Mouse (Mus musculus) retina, adult 2 months (tissue): ENCODE data around the gene Trim25.
A peak's percentile ranks its signal among the peaks of the same experiment; 100 is the strongest.
"Not testable (repeated sequence)": the region's sequence is repeated elsewhere in the genome, so short reads cannot be mapped to it uniquely, and the experiment has no call there.

Experiments
- DNase-seq: peaks from one replicate; pipeline ENCODE4 v3.0.0-alpha.2; 2012; ENCODE audit warnings: low read depth, low spot score

The Trim25 gene

DNA sequence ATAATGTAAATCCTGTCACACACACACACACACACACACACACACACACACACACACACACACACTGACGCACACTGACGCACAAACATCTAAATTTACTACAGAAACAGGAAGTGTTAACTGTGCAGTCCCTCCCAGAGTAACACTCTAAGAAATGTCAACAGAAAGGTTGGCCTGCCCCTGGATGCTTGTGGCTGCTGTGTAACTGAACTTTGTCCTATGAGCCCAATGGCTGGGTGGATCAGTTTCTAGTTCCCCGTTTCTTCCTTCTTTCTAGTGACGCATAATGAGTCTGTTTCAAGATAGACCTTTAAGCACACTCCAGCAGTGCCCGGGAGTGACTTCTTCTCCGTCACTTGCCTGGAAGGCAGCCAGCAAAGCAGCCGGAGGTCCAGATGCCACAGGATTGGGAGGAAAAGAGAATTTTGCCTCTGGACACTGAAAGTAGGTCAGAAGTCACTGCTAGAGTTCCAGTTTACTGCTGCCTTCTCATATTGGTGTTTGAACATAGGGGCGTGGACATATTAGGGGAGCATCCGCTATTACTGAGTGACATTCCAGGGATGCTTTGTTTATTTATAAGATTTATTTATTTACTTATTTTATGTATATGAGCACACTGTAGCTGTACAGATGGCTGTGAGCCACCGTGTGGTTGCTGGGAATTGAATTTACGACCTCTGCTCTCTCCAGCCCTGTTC, 25.2 kb downstream of the Trim25 start:
- DNase-seq = no peak

DNA sequence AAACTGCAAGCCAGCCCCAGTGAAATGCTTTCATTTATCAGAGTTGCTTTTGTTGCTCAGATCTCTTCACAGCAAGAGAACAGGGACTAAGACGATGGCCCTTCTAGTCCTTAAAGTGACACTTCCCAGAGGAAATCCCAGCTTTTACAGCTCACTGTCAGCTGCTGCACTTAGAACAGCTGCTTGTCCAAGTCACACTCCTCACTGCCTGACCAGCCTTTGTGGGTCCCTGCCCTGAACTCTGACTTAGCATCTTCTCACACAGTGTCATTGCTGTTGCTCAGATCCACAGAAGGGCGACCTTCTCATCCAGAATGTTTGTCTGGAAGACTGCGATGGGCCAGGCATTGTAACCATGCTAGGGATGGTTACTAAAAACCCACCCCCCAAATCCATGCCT, 26.4 kb downstream of the Trim25 start:
- no peak for DNase-seq

DNA sequence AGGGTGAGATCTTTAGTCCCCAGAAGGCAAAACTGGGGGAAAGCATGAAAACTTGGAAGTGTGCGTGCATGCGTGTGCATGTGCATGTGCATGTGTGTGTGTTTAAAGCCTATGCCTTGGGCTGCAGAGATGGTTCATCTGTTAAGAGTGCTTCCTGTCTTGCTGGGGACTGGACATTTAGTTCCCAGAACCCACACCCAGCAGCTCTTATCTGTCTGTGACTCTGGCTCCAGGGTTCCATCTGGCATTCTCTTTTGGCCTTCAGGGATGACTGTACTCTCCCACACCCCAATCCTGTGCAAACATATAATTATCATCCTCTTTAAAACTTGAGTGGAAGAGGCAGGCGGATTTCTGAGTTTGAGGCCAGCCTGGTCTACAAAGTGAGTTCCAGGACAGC, 26.9 kb downstream of the Trim25 start:
- DNase-seq = no peak

DNA sequence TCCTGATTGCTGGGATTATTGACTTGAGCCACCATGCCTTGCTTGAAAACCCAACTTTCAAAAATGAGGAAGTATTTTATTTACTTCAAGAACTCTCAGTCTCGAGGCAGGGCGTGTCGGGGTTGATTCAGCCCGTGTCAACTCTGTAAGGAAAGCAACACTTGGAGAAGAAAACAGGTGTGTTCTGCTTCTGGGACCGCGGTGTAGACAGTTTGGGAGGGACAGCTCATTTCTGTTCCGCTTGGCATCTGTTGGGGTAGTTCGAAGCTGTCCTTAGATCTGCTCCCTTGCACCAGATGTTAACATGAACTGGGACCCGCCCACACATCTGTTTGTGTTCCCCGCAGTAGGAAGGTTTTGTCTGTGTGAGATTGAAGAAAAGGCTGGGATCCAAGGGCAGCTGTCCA, 28.8 kb downstream of the Trim25 start:
- DNase-seq = no peak

DNA sequence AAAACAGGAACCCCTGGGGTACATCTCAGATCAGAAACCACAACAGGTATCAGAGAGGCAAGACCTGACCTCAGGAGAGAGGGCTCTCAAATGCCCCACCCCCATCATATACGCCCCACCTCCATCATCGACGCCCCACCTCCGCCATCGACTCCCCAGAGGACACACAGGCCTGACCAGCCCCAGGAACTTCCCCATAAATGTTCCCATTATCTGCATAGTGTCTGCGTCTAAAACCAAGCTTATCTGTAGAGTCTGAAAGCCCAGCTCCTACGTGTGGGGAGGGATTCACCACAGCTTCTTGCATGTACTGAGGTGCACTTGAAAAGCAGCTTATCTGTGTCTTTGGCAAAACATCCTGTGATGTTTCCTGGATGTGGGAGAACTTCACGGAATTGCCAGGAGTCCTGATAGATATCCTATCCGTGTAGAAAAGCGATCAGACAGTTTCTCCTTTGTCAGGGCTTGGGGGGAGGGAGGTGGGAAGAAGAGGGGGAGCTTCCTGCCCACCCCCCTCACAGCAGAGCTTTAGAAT, 29.8 kb downstream of the Trim25 start:
- no peak for DNase-seq

DNA sequence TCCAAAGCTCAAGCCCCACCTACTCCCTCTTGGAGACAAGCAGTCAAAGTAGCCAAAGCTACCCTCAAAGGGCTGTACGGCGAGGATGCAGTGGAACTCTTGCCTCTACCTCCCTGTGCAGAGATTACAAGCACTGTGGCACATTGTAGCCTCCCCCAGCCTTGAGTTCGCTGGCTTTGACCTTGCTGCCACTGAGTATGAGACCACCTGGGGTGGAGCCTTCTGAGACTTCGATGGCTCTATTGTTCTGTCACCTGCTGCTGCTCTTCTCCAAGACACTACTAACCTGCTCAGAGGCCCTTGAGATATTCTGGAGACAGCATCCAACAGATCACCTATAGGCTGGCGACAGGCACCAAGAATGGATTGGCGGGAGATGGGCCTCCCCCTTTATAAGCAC, 31.4 kb downstream of the Trim25 start:
- DNase-seq = no peak

DNA sequence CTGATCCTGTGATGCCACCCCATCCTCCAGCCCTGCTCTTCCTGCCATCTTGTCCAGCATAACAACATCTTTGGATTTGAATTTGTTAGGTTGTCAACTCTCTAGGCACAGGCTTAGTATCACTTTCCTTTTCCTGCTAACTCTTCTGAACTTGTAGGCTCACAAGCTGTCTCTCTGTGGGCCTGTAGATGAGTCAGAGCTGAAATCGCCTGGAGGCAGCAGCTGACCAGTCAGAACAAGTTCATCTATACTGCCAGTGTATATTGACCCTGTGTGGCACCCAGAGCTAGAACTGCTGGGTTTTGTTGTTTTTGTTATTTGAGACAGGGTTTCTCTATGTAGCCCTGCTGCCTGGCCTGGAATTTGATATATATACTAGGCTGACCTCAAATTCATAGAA, 32.0 kb downstream of the Trim25 start:
- DNase-seq = no peak

DNA sequence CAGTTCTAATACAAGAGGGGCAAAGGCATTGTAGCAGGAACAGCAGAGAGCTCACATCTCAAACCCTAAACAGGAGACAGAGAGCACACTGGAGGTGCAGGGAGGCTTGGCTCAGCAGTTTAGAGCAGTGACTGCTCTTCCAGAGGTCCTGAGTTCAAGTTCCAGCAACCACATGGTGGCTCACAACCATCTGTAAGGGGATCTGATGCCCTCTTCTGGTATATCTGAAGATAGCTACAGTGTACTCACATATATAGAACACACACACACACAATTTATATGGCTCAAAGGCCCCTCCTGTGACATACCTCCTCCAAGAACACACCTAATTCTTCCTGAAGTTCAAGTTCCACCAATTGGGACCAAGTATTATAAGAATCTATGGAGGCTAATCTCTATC, 35.4 kb downstream of the Trim25 start:
- DNase-seq = no peak

DNA sequence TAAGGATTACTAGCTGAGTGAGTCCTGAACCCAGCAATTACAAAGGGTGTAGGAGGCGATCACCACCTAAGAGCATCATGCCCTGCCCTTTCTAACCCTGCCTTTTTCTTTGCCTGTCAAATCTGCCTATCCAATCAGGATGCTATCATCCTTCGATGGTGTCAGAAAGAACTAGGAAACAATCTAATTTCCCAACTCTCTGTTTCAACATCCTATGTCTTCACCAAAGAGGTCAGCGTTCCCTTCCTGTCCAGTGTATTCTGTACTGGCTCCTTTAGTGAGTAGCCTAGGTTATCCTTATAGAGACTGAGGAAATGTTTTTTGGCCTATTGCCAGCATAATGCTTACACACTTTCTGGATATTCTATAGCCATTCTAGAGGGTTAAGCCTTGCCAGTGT, 36.4 kb downstream of the Trim25 start:
- no peak for DNase-seq

DNA sequence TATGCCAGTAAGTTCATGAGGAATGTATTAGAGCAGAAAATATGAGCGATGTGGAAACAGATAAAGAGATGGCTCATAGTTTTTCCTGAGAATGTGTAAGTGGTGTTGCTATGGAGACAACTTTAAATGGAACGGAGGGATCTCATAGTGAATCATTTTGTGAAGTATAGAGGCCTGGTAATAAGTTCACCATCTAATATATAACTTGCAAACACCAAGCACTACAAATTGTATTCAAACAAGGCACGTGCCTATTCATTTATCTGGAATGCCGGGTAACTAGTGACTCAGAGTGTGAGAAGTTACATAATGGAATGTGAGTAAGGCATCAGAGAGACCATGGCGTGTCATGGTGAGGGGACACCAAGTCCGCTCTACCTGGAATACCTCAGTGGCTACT, 39.3 kb downstream of the Trim25 start:
- DNase-seq = no peak

DNA sequence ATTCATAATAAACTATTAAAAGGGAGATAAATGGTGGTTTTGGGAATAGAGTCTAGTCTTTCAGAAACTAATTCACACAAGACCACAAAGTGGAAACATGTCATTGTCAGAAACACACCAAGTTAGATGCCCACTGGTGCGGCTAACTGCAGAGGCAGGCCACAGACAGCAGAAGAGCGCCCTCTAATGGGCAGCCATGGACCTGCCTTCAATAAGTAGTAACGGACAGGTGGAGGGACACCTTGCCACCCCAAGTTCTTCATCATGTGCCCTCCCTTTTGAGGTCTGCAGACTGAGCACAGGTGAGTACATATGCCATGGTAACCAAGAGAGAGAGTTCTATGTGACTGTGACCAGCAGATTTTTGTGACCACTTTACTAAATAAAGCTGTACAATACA, 40.1 kb downstream of the Trim25 start:
- DNase-seq = no peak

DNA sequence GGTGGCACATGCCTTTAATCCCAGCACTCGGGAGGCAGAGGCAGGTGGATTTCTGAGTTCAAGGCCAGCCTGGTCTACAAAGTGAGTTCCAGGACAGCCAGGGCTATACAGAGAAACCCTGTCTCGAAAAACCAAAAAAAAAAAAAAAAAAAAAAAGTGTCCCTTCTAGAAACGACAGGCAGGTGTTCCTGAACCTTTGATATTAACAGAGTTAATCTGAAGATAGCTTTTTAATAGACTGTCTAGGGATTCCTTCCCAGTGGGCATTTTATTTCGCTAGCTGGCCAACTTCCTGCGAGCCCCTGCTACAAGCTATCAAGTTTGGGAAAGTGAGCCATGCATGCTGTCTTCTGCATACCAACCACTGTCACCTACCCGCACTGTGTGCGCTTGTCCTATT, 41.9 kb downstream of the Trim25 start:
- not testable (repeated sequence) for DNase-seq

DNA sequence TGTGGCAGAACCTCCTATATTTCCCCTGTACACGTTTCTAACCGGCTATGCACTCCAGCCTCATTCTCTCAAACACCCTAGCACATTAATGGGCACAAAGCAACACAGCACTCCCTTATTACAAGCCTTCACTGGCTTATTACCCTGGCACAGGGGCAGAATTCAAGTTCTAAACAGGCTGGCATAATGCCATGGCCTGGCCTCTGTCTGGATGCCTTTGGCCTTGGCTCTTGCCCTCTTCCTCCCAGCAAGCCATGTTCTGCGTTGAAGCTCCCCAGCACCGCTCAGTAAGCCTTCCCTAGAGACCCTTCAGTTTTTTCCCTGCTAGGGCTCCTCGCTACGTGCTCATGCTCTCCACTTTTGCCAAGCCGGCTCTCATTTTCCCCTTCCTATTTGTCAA, 43.9 kb downstream of the Trim25 start:
- DNase-seq = no peak

DNA sequence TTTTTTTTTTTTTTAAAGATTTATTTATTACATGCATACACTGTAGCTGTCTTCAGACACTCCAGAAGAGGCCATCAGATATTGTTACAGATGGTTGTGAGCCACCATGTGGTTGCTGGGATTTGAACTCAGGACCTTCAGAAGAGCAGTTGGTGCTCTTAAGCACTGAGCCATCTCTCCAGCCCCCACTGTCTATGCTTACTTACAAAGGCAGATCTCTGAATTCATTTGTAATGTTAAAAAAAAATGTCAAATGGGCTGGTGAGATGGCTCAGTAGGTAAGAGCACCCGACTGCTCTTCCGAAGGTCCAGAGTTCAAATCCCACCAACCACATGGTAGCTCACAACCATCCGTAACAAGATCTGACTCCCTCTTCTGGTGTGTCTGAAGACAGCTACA, 46.3 kb downstream of the Trim25 start:
- not testable (repeated sequence) for DNase-seq

DNA sequence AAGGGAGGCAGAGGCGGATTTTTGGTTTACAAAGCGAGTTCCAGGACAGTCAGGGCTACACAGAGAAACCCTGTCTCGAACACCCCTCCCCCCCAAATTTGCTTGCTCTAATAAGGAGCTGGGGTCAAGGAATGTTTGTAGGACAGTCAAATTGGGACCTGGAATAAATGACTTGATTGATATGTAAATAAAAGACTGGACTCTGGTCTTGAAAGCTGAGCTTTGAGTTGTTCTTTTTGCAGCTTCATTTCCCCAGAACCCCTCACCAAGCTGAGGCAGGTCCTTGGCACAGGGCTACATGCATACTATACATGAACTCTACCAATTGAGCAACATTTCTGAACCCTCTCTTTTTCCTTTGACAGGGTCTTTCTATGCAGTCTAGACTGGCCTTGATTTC, 46.8 kb downstream of the Trim25 start:
- no peak for DNase-seq

DNA sequence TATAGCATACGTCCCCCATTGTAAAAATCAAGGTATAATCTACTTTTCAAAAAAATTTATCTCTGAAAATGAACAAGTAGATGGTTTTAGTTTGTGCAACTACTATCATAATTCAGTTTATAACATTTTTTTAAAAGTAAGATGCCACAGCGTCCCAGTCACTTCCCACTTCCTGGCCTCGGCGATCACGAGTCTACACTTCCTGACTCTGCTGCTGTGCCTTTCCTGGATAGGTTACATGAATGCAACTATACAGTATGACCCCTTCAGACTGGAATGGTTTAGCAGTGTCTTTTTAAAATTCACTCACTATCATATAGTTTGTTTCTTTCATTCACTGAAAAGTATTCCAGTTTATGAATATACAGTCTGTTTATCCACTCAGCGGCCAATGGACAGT, 52.6 kb downstream of the Trim25 start:
- no peak for DNase-seq

DNA sequence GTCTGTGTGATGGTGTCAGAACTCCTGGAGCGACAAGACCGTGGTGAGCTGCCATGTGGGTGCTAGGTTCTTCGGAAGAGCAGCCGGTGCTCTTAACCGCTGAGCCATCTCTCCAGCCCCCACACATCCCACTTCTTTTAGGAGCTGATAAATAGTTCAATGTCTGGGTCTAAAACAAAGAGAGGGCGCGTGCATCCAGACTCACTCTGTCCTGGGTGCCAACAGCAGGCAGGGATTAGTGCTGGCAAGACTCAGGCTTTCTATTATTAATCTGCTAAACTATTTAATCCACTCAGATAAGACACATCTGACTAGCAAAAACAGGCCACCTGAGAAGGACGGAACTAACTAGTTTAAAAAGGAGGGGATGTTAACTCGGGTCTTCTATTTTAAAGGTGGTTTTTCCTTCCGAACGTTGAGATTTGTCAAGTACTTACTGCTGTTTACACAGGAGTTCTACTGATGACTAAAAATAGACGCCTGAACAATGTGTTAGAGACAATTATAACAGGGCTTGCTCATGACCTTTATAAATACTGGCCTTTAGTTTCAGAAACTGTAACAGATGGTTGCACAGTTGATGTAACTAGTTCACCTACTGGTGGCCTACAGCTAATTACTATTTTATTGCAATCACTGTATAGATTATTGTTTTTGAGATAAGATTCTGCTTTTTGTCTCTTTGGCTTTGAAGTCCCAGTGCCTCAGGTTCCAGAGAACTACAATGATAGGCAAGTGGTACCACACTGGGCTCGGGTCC, 56.9 kb downstream of the Trim25 start:
- DNase-seq = peak; percentile 70

DNA sequence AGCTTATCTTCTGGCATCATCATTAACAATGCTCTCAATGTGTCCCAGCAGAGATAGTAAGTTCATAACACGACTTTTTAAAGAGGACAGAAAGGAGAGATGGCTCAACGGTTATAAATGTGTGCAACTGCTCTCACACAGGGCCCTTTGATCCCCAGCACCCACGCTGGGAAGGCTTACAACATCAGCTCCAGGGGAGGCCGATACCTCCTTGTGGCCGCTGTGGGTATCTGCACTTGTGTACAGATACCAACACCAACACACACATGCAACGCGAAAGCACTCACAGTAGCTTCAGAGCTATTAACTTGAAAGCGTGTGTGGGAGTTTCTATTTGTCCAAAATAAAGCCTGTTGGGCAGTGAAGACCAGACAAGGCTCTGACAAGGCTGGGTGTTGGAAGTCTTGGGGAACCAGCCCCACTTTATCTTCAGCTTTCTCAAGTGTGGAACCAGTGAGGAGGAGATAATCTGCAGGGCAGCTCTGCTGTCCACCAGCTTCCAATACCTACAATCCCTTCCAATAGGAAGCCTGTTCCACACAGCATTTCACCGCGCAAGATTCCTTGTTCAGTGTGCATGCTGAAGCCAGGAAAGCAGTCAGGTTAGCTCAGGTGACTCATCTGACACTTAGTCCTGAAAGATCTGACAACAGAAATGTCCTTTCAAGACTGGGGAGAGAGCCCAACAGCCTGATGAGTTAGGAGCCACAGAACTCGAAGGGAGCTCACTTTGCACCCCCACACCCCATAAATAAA, 59.5 kb downstream of the Trim25 start:
- DNase-seq = peak; percentile 59

DNA sequence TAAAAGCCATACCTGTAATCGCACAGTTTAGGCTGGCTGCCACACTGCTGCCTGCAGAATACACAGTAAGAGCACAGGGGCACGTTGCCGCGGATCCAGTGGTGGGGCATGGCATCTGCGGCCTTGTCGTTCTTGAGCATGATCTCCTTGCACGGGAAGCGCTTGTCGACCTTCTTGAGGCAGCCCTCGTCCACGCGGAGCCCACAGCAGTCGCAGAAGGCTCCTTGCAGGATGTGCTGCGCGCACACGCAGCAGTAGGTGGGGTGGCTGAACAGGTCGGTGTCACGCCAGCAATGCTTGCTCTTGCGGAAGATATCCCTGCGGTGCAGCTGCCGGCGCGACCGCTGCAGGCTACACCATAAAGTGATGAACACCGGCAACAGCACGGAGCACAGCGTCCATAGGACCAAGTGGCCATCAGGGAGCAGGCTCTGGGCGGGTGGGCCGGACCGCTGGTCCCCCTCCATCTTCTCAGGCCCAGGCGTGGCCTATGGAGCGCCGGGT, 60.8 kb downstream of the Trim25 start:
- DNase-seq = no peak

DNA sequence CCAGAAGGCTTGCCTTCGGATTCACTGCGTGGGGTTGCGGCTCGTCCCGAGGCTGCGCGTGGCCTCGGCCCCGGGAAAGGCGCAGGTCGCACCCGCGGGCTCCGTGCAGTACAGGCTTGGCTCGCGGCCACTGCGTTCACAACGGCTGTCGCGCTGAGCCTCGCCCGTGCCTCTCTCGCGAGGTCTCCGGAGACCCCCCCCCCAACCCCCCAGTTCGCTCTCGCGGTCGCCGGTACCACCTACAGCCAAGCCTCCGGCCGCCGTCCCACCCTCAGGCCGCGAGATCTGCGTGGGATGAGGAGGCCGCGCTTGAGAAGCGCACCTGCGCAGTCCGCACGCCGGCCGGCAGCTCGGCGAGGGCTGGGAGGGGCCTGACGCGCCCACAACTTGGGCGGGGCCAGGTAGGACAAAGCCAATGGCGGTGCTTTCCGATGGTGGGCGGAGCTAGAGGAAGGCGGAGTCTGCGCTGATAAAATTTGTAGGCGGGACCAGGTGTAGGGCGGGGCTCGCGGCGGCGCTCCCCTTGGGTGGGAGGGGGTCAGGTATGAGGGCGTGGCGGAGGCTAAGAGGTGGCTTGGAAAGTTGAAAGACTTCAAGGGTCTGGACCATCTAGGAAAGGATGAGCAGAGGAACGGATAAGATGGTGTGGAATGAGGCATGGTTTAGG, 61.4 kb downstream of the Trim25 start:
- peak; percentile 89 for DNase-seq

DNA sequence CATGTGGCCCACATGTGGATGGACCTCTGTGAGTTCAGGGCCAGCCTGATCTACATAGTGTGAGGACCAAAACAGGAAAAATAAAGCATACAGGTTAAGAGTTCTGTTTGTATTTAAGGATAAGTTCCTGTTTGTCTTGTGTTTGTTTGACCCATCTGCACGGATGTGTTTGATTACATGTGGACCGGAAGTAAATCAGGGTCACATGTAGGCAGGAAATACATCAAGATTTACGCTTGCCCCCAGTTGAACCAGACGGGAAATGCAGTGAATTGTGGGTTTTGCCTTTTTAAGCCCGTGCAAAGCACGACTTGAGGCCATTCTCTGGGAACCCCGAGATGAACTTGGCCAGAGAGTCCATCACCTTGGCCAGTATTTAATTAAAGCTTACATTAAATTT, 62.2 kb downstream of the Trim25 start:
- DNase-seq = no peak

DNA sequence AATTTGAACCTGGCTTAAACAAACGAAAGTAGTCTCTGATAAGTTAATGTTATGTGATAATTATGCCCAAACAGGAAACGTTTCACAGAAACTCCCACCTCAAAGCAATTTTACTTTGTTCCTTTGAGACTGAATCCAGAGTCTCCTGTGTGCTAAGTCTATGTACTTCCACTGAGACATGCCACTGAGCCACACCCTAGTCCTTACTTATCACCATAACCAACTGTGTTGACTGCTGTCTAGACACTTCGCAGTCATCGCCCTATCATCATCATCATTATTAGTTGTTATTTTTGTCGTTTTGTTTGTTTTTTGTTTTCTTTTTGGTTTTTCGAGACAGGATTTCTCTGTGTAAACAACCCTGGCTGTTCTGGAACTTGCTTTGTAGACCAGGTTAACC, 65.1 kb downstream of the Trim25 start:
- no peak for DNase-seq
